Mouse (Mus musculus): ENCODE results near the gene Fam129c. TPM values are rescaled to one million over a fixed set of nuclear protein-coding genes. Genes with fewer than 3 reads are reported as not detected.

Fam129c gene
- polyA plus RNA-seq, 1 experiment from 2014 or later = 4.1 TPM

DNA sequence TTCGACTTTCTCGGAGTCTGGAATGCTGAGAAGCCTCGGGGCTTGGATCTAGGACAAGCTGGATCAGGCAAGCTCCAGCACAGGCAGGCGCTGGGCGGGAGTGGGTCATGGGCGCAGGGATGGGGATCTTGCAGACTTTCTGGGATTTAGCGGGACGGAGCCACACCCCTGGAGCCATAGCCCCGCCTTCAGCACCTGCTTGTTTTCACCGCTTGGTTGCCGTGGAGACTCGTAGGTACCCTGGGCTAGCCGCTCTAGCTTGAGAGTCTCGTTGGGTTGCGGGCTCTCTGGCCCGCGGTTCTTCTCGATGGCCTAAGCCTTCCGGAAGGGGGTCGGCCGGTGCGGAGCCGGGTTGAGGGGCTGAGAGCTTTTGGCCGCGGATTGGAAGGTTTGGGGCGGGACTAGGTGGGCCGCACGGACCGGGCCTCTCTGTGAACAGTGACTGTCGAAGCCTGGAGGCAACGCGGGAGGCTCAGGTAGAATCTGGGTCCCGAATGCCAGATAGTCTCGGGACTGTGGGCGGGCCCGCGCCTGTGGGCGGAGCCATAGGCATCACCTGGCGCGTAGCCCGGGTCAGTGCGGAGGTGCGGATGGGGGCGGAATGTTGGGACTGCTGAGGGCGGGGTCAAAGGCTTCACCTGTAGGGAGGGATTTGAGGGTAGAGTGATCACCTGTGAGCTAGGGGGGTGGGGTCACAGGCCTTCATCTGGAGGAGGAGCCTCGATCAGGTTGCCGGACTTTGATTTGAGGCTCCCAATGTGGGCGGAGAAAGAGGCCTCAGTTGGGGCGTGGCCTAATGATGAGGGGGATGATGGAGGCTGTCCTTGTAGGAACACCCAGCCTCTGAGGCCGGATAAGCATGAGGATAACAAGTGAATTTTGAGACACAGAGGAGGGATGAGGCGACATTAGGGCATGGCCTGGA lies 27.8 kb upstream of the Fam129c start:
- Histone ChIP-seq H3K9me3 (replicated peaks; ENCODE audit: control insufficient read depth, low read length) (no peaks in the 10 kb centered on the region), H3K9ac (ENCODE audit: low read length) (peak overlapping the region; percentile 75), H3K4me2 (ENCODE audit: low read length) (peak overlapping the region; percentile 81), H3K4me1 (ENCODE audit: control insufficient read depth, insufficient read depth, low read length) (peaks cover 23% of the 10 kb centered on the region), H3K27me3 (replicated peaks; ENCODE audit: control insufficient read depth, insufficient read depth, low read length) (no peaks in the 10 kb centered on the region), H3K4me3 (ENCODE audit: low read depth, low read length) (peak overlapping the region; percentile 64), H3K36me3 (ENCODE audit: control insufficient read depth, insufficient read depth, low read length) (no peaks in the 10 kb centered on the region), H3K27ac (ENCODE audit: low read depth, low read length) (peak overlapping the region; percentile 79)
- ATAC-seq (peak; percentile 78), DNase-seq (ENCODE audit: low spot score) (peak; percentile 95)
- WGBS = under 1% methylated on average over 50 of the region's 51 CpGs

GRCm38 (mm10) chr8:71570291-71570954 lies 27.0 kb upstream of the Fam129c start:
- DNase-seq (ENCODE audit: low spot score) = peak; percentile 98
- under 1% methylated on average over 41 of the region's 41 CpGs for WGBS
- Histone ChIP-seq H3K9me3 (replicated peaks; ENCODE audit: control insufficient read depth, low read length) (no peaks in the 10 kb centered on the region), H3K27me3 (replicated peaks; ENCODE audit: control insufficient read depth, insufficient read depth, low read length) (no peaks in the 10 kb centered on the region), H3K36me3 (ENCODE audit: control insufficient read depth, insufficient read depth, low read length) (no peaks in the 10 kb centered on the region), H3K27ac (ENCODE audit: low read depth, low read length) (peak overlapping the region; percentile 79), H3K4me2 (ENCODE audit: low read length) (peak overlapping the region; percentile 81), H3K4me3 (ENCODE audit: low read depth, low read length) (peak overlapping the region; percentile 64), H3K9ac (ENCODE audit: low read length) (peak overlapping the region; percentile 75), H3K4me1 (ENCODE audit: control insufficient read depth, insufficient read depth, low read length) (peaks cover 23% of the 10 kb centered on the region)
- ATAC-seq = peak; percentile 89

GRCm38 (mm10) chr8:71572077-71572476 lies 25.4 kb upstream of the Fam129c start:
- Histone ChIP-seq H3K4me3 (ENCODE audit: low read depth, low read length) (0 out of 2 replicates have a peak overlapping the region, but pooled peaks have one; percentile 64), H3K27me3 (replicated peaks; ENCODE audit: control insufficient read depth, insufficient read depth, low read length) (no peaks in the 10 kb centered on the region), H3K36me3 (ENCODE audit: control insufficient read depth, insufficient read depth, low read length) (no peaks in the 10 kb centered on the region), H3K27ac (ENCODE audit: low read depth, low read length) (peak overlapping the region; percentile 87), H3K9me3 (replicated peaks; ENCODE audit: control insufficient read depth, low read length) (no peaks in the 10 kb centered on the region), H3K9ac (ENCODE audit: low read length) (no peak overlapping the region), H3K4me1 (ENCODE audit: control insufficient read depth, insufficient read depth, low read length) (peaks cover 23% of the 10 kb centered on the region), H3K4me2 (ENCODE audit: low read length) (peak overlapping the region; percentile 81)
- 78% methylated on average over 2 of the region's 2 CpGs for WGBS
- no peak for ATAC-seq
- no peak for DNase-seq (ENCODE audit: low spot score)

DNA sequence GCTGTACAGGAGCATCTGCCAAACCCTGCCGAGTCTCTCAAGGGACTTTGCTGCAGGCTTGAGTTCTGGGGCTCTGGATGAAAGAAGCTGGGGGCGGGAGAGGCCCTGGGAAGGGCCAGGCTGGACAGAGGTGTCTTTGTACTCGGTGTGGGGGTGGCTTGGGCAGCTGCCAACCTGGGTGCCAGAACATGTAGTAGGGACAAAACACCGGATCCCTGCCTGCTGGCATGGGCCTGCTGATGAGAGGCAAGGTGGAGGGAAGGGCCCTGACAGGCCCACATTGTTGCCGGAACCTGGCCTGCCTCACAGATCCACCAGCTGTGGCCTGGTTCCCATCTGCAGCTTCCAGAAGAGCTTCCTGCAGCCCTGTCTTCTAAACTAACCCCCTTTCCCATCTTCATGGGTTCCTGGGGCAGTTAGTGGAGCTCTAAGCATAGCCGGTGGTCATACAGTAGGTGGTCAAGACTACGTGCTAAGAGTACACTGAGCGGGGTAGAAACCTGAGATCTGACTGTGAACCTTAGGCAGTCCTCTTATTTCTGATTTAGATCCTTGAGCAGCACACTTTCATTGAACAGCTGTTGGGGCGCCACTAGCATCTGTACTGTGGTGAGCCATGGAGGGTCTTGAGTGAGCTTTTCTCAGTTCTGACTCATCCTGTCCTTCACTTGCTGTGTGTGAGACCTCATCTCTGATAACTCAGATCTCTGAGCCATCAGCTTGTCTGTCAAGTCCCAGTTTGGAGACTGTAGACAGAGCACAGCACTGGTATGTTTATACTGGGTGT lies 24.4 kb upstream of the Fam129c start:
- peak overlapping the region; percentile 87 for H3K27ac ChIP-seq (ENCODE audit: low read depth, low read length)
- H3K4me2 ChIP-seq (ENCODE audit: low read length) = peak overlapping the region; percentile 81
- H3K4me3 ChIP-seq (ENCODE audit: low read depth, low read length) = 0 out of 2 replicates have a peak overlapping the region, but pooled peaks have one; percentile 5
- H3K9ac ChIP-seq (ENCODE audit: low read length) = peak overlapping the region; percentile 41
- no peaks in the 10 kb centered on the region for H3K36me3 ChIP-seq (ENCODE audit: control insufficient read depth, insufficient read depth, low read length)
- peak; percentile 89 for DNase-seq (ENCODE audit: low spot score)
- H3K4me1 ChIP-seq (ENCODE audit: control insufficient read depth, insufficient read depth, low read length) = peaks cover 23% of the 10 kb centered on the region
- H3K9me3 ChIP-seq (replicated peaks; ENCODE audit: control insufficient read depth, low read length) = no peaks in the 10 kb centered on the region
- H3K27me3 ChIP-seq (replicated peaks; ENCODE audit: control insufficient read depth, insufficient read depth, low read length) = no peaks in the 10 kb centered on the region
- peak; percentile 15 for ATAC-seq
- WGBS = 44% methylated on average over 9 of the region's 9 CpGs

DNA sequence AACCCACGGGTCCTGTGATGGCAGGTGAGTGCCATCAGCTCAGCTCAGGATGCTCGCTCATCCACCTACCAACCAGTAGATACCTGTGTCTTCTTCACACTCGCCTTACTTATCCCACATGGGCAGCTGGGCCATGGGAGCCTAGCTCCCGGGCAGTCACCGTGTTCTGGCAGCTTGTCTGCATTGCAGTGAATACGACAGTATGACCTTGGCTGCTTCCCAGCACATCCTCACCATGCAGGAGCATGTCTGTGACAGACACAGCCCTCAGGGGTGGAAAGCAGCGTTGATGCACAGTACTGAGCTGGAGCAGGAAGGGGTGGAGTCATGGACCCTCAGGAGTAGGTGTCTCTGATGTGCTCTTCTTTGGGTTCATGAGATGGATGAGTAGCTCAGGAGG lies 23.0 kb upstream of the Fam129c start:
- DNase-seq (ENCODE audit: low spot score) (no peak), ATAC-seq (no peak)
- Histone ChIP-seq H3K4me2 (ENCODE audit: low read length) (no peak overlapping the region), H3K27ac (ENCODE audit: low read depth, low read length) (no peak overlapping the region), H3K4me1 (ENCODE audit: control insufficient read depth, insufficient read depth, low read length) (peaks cover 20% of the 10 kb centered on the region), H3K9me3 (replicated peaks; ENCODE audit: control insufficient read depth, low read length) (no peaks in the 10 kb centered on the region), H3K36me3 (ENCODE audit: control insufficient read depth, insufficient read depth, low read length) (peaks cover 2% of the 10 kb centered on the region; the same call in 1 of the 2 replicates), H3K9ac (ENCODE audit: low read length) (no peak overlapping the region), H3K27me3 (replicated peaks; ENCODE audit: control insufficient read depth, insufficient read depth, low read length) (no peaks in the 10 kb centered on the region), H3K4me3 (ENCODE audit: low read depth, low read length) (no peak overlapping the region)
- WGBS = 71% methylated on average over 7 of the region's 7 CpGs

- WGBS = 85% methylated on average over 1 of the region's 1 CpGs
- no peak for ATAC-seq
- H3K4me2 ChIP-seq (ENCODE audit: low read length) = no peak overlapping the region
- H3K4me3 ChIP-seq (ENCODE audit: low read depth, low read length) = no peak overlapping the region
- DNase-seq (ENCODE audit: low spot score) = no peak
- peaks cover 20% of the 10 kb centered on the region for H3K4me1 ChIP-seq (ENCODE audit: control insufficient read depth, insufficient read depth, low read length)
- H3K9me3 ChIP-seq (replicated peaks; ENCODE audit: control insufficient read depth, low read length) = no peaks in the 10 kb centered on the region
- no peak overlapping the region for H3K9ac ChIP-seq (ENCODE audit: low read length)
- H3K36me3 ChIP-seq (ENCODE audit: control insufficient read depth, insufficient read depth, low read length) = peaks cover 7% of the 10 kb centered on the region; the same call in 1 of the 2 replicates
- no peak overlapping the region for H3K27ac ChIP-seq (ENCODE audit: low read depth, low read length)
- H3K27me3 ChIP-seq (replicated peaks; ENCODE audit: control insufficient read depth, insufficient read depth, low read length) = no peaks in the 10 kb centered on the region
These were observed 22.4 kb upstream of the Fam129c start for GRCm38 (mm10) chr8:71575020-71575419.

DNA sequence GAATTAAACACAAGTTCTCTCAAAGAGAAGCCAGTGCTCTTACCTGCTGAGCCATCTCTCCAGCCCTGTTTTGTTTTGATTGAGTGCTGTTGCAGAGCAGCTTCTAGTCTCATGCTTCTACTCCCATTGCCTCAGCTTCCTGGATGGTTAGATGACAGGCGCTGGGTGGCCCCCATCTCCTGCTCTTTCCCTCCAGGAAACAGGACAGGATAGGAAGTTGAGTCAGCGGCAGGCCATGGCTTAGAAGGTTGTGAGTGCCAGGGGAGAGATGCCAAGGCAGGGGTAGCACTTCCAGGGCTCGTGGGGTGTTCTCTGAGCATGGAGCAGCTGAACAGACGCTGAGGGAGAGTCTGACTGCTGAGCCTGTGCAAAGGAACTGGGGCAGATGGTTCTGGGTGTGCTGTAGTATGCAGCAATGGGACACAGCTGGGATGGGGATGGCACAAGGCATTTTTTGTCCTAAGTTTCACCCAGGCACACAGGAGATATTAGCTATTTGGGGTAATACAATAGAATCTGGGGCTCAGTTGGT lies 19.5 kb upstream of the Fam129c start:
- Histone ChIP-seq H3K27ac (ENCODE audit: low read depth, low read length) (no peak overlapping the region), H3K4me1 (ENCODE audit: control insufficient read depth, insufficient read depth, low read length) (peaks cover 4% of the 10 kb centered on the region; the same call in 1 of the 2 replicates), H3K36me3 (ENCODE audit: control insufficient read depth, insufficient read depth, low read length) (peaks cover 30% of the 10 kb centered on the region), H3K9me3 (replicated peaks; ENCODE audit: control insufficient read depth, low read length) (no peaks in the 10 kb centered on the region), H3K4me3 (ENCODE audit: low read depth, low read length) (no peak overlapping the region), H3K4me2 (ENCODE audit: low read length) (no peak overlapping the region), H3K9ac (ENCODE audit: low read length) (no peak overlapping the region), H3K27me3 (replicated peaks; ENCODE audit: control insufficient read depth, insufficient read depth, low read length) (no peaks in the 10 kb centered on the region)
- DNase-seq (ENCODE audit: low spot score) (no peak), ATAC-seq (no peak)
- WGBS = 67% methylated on average over 4 of the region's 4 CpGs

DNA sequence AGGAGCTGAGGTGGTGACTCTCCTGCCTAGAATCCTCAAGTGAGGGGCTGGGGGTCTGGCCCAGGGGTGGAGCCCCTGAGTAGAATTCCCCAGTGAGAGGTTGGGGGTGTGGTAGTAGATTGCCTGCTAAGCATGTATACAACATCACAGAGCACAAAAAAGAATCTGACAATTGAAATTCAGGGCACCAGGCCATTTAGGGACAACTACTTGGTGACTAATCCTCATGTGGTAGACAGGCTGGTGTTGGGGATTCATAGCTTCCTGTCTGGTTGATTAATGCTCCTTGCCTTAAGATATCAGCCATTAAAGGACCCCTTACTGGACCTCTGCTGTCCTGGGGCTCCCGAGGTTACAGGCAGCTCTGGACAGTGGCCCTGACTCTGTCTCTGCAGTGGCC lies 18.4 kb upstream of the Fam129c start:
- H3K4me2 ChIP-seq (ENCODE audit: low read length) = no peak overlapping the region
- DNase-seq (ENCODE audit: low spot score) (no peak), ATAC-seq (no peak)
- peaks cover 40% of the 10 kb centered on the region for H3K36me3 ChIP-seq (ENCODE audit: control insufficient read depth, insufficient read depth, low read length)
- H3K27ac ChIP-seq (ENCODE audit: low read depth, low read length) = no peak overlapping the region
- 70% methylated on average over 1 of the region's 1 CpGs for WGBS
- H3K27me3 ChIP-seq (replicated peaks; ENCODE audit: control insufficient read depth, insufficient read depth, low read length) = no peaks in the 10 kb centered on the region
- no peaks in the 10 kb centered on the region for H3K9me3 ChIP-seq (replicated peaks; ENCODE audit: control insufficient read depth, low read length)
- H3K4me3 ChIP-seq (ENCODE audit: low read depth, low read length) = no peak overlapping the region
- H3K4me1 ChIP-seq (ENCODE audit: control insufficient read depth, insufficient read depth, low read length) = no peaks in the 10 kb centered on the region
- no peak overlapping the region for H3K9ac ChIP-seq (ENCODE audit: low read length)
